Mouse (Mus musculus): Measurements from ENCODE around the gene Ubash3b.
A peak's percentile ranks its signal among the peaks of the same experiment; 100 is the strongest.

Gene Ubash3b

GRCm38 (mm10) chr9:41161413-41161812, at the start of gene Ubash3b:
TSS of gene Ubash3b (minus strand) at chr9:41161697.
- DNase-seq (ENCODE audit: low read depth, low spot score), result no peak

DNA sequence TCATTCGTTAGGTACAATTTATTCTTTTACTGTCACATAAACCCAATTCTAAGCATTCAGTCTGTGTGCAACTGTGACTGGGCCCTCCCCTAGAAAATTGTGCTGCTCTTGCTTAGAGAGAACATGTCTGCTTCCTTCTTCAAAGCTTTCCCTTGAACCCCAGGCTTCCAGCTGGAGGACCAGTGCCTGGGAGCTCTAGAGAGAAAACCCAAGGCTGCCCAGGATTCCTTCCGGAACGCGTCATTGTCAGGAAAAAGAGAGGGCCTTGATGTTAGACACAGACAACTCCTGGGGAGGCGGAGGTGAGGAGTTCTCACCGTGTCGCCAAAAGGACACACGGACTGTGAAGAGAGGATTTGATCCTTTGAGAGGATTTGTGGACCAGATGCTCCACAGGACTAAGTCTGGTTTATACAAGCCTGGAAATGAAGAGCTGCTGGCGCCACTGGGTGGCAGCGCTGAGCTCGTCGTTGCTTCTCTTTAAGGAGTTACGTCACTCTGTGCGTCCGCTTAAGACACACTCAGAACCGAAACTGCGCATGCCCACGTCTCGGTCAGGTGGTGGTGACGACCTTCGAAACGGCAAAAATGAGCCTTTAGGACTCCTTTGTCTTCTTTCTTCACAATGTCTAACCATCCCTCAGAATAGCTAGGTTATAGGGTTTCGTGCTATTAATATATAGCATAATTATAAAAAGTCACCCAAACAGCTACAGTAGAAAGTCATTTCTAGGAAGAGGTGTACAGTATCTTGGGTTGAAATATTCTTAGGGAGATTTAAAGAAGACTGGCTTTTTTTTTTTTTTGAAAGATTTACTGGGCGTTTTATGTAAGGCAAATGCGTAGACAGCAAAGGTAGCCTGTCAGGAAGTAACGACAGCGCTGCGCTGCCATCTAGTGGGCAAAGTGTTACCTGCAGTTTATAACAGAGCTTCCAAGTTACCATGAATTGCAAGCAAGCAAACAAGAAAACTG, 45.9 kb upstream of the Ubash3b start:
- DNase-seq (ENCODE audit: low read depth, low spot score), result peak; percentile 98

DNA sequence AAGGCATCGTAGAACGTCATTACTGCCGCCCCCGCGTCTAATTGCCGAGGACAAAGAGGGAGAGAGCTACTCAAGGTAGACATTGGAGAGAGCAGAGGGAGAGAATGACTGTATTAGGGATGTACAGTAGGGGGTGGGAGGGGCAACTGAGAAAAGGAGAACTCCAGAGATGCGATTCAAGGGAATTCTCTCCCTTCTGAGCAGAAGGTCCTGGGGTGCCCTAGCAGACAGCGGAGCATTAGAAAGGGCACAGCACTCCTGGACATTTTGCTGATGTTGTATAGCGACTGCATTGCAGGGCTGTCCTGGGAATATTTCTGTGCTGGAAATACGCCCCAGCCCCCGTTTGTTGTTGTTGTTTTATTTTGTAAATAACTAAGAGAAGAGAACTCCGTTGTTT, 45.2 kb upstream of the Ubash3b start:
- no peak for DNase-seq (ENCODE audit: low read depth, low spot score)

- DNase-seq (ENCODE audit: low read depth, low spot score), result no peak
Observed at GRCm38 (mm10) chr9:41205267-41205666, 43.8 kb upstream of the Ubash3b start.

GRCm38 (mm10) chr9:41199456-41200252, 38.2 kb upstream of the Ubash3b start:
- no peak for DNase-seq (ENCODE audit: low read depth, low spot score)

DNA sequence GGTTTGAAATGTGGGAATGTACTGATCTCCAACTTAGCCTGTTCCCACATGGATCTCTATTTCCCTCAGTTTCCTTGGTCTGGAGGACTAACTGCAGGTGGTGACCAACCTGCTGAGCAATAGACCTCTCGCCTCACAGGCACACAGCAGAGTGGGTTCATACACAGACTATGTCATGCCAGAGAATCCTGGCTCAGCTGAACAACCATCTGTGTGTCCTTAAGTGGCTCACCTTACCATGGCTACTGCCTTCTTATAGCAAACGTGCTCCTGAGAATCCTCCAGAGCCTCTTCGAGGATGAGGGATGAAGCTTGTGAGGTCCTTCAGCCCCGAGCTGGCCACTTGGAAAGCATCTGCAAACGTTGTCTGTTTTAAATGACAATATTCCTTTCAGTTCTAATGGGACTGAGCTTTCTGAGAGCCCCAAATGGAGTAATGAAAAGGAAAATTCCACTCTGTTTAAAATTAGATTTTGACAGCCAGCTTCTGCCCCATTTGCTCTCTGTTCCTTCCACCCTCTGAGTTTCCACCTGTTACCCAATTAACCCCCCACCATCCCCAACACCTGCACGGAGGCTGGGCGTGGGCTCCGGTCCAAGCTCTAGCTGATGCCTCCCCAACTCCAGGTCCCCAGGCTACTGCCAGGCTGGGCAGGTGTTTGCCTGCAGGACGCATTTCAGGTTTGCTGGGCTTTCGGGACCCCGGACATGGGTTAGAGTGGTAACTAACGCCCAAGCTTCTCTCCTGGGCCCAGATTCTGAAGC, 37.2 kb upstream of the Ubash3b start:
- DNase-seq (ENCODE audit: low read depth, low spot score), result no peak

- DNase-seq (ENCODE audit: low read depth, low spot score), result no peak
Observed at GRCm38 (mm10) chr9:41195742-41196311, 34.3 kb upstream of the Ubash3b start.

- no peak for DNase-seq (ENCODE audit: low read depth, low spot score)
Observed at GRCm38 (mm10) chr9:41191651-41192210, 30.2 kb upstream of the Ubash3b start.

- peak; percentile 81 for DNase-seq (ENCODE audit: low read depth, low spot score)
Observed at GRCm38 (mm10) chr9:41190745-41191482, 29.4 kb upstream of the Ubash3b start.

DNA sequence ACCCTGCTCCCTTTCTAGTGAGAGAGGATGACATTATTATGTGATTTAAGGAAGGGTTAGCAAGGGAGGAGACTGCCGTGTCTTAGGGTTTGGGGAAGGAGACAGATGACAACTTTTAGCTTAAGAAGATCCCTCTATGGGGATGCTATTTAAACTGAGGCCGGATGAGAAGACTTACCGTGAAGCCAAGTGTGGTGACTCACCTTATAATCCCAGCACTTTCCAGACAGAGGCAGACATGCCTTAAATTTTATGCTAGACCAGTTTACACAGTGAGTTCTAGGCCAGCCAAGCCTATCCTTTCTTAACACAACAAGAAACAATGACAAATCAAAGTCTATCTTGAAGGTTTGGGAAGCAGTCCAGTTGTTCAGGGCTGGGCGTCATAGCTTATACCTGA, 26.4 kb upstream of the Ubash3b start:
- no peak for DNase-seq (ENCODE audit: low read depth, low spot score)

DNA sequence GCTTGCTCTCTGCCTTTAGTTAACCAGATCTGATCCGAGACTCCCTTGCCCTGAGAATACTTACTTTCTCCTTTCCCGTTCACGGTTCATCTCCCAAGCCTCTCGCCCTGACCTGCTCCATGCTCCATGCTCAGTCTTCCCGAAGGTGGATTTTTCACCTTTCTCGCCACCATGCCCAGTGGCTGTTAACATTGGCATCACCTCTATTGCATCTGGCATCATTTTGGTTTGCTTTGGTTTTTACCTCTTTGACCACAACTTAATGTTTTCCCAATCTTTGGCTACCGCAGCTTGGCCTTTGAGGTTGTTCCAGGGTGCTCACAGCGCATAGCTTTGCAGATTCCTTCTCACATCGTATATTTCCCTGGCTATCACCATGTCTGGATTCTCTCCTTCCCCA, 26.0 kb upstream of the Ubash3b start:
- DNase-seq (ENCODE audit: low read depth, low spot score), result no peak

DNA sequence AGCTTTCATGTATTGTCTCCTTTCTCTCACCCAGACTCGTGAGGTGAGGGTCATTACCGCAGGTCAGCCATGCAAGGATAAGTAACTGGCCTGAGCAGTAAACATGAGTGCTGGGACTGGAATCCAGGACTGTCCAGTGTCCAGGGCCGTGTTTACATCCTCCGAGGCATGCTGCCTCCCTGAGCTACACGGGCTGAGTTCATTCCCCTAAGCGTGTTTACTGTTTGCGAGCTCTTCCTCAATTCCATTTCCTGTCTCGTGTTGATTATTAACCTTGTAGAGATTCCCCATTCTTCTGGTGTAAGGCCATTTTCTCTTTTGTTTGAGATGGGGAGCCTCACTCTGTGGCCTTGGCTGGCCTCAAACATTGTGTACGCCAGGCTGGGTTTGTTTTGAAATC, 23.8 kb upstream of the Ubash3b start:
- DNase-seq (ENCODE audit: low read depth, low spot score), result no peak

GRCm38 (mm10) chr9:41182550-41182949, 21.1 kb upstream of the Ubash3b start:
- peak; percentile 58 for DNase-seq (ENCODE audit: low read depth, low spot score)

DNA sequence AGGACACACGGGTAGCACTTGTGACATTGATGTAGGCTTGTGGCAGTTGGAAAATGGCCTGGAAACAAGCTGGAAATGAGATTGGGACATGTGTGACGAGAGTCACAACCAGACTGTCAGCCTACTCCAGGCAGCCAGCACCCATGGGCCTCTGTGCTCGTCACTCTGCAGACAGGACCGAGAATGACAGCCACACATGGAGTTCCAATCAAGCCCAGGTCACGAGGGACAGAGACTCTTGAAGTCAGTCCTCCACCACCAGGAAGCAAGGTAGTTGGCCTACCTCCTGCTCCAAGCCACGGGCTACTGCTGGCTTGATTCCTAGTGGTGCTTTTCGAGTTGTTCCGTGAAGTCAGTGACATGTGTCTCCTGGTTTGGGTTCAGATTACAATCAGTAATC, 20.3 kb upstream of the Ubash3b start:
- no peak for DNase-seq (ENCODE audit: low read depth, low spot score)

- DNase-seq (ENCODE audit: low read depth, low spot score), result no peak
Observed at GRCm38 (mm10) chr9:41181372-41181771, 19.9 kb upstream of the Ubash3b start.

DNA sequence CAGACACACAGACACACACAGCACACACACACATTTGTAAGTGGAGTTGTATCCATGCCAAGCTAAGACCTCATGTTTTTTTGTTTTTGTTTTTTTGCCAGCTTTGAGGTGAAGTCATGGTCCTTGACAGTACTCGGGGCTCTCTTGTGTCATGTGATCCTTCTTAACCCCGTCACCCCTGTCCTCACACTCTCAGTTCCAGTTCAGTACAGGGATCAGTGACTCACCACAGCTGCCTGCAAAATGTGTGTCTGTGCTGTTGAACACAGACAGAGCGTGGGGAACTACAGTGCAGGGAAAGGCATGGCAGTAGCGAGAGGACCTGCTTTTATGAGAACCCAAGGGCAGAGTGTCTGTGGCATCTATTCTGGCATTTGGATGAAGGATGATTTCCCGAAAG, 17.6 kb upstream of the Ubash3b start:
- peak; percentile 57 for DNase-seq (ENCODE audit: low read depth, low spot score)

DNA sequence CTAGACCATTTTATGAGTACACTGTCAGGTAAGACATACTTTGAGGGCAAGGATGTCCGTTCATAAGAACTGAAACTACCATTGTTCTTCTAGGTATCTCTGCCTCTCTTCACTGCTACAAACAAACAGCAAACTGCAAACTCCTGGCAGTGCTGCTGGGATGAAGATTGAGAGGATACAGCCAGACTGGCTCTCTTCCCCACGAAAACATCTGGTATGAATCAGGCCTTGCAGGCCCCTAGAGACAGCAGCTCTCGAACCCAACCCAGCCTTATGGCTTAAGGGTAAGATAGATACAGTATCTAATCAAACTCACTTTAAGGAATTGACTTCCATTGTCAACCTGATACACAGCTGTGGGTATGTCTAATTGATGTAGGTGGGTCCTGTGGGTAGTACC, 11.7 kb upstream of the Ubash3b start:
- peak; percentile 42 for DNase-seq (ENCODE audit: low read depth, low spot score)

GRCm38 (mm10) chr9:41172426-41172825, 10.9 kb upstream of the Ubash3b start:
- no peak for DNase-seq (ENCODE audit: low read depth, low spot score)

- peak; percentile 41 for DNase-seq (ENCODE audit: low read depth, low spot score)
Observed at GRCm38 (mm10) chr9:41170026-41170425, 8.5 kb upstream of the Ubash3b start.

DNA sequence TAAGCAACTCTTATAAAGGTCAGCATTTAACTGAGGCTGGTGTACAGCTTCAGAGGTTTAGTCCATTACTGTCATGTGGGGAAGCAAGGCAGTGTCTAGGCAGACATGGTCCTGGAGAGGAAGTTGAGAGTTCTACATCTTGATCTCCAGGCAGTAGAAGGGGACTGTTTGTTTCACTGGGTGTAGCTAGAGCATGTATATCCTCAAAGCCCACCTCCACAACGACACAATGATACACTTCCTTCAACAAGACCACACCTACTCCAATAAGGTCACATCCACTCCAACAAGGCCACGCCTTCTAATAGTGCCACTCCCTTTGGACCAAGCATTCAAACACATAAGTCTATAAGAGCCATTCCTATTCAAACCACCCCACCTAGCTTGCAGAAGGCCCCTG, 7.2 kb upstream of the Ubash3b start:
- DNase-seq (ENCODE audit: low read depth, low spot score), result no peak

Data from 3T3-L1 (cell line).